Mouse (Mus musculus): ENCODE measurements around the gene Myo10.

Gene Myo10

DNA sequence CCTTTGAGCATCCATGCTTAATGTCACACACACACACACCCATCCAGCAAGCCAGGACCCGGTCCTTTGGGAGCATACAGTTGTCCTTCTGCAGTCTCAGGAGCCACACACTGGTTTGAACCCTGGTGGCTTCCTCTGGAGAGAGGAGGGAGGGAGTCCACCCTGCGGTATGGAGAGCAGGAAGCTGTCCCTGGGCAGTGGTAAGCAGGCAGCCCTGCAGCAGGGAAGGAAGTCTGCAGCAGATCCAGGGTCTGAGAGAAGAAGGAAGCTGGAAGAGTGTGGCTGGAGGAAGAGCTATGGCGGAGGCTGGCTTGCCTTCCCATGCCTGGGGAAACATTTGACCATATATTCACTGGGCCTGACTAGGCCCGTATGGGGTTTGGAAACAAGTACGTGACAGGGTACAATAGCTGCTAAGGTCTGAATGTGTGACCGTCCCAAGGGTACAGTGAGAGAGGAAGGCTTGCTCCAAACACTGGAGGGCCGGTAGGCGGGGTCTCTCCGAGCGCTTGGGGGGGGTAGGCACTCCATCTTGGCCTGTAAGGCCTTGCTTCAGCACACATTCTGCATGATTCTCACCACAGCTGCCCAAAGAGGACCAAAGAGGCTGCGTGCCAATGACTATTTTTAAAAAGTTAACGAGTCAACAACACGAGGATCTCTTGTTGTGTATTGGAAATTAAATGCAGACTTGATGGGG is 142.5 kb downstream of the Myo10 start:
- DNase-seq (ENCODE audit: low read depth): no peak

- DNase-seq (ENCODE audit: low read depth): no peak
These were observed 145.5 kb downstream of the Myo10 start for GRCm38 (mm10) chr15:25767777-25768176.

GRCm38 (mm10) chr15:25769524-25770255 is 147.4 kb downstream of the Myo10 start:
- no peak for DNase-seq (ENCODE audit: low read depth)

- DNase-seq (ENCODE audit: low read depth): no peak
These were observed 149.5 kb downstream of the Myo10 start for GRCm38 (mm10) chr15:25771782-25772181.

DNA sequence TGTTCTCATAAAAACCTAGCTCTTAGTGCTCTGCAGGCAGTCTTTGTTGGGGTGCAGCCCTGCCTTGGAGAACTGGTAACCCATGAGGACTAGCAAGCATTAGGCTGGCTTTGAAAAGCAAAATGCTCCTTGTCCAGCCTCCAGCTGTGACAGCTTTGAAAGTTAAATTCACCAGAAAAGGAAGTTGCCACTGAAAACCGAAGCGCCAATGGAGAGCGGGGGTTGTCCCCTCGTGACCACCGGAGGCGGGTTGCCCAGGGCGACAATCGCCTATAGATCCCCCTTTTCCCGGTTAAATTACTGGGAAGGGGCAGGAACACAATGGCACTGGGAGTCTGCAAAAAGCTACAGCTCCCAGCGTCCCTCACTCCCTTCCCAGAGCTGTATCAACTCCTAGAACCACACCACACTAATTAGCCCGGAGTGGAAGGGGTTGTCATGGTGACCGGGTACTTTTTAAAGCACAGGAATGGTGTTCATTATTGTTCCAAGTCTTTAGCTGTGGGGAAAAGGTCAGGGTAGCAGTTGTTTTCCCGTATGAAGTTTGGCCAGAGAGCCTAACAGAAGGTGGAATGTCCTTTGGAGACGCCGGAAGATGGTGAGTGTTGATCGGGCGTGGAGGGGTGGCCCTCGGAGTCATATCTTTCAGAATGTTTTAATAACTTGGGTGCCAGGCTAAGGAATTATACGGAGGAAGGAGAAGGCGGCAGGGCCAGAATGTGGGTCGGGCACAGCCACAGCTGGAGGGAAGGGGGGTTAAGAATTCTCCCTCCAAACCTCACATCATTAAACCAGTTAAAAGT is 151.6 kb downstream of the Myo10 start:
- peak; percentile 47 for DNase-seq (ENCODE audit: low read depth)

DNA sequence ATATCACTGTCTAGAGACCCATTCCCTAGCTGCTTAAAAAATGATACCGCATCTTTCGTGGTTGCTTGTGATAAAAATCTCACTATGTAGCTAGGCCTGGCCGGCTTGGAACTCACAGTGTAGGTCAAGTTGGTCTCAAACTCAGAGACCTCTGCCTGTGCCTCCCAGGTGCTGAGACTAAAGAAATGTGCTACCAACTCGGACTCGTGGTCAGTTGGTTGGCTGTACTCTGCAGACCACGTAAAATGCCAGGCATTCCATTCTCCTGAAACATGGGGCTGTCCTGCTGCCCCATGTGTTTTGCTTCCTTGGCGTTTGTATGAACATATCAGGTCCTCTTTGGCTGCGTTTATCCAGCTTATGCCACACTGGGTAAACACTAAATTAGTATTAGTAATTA is 156.6 kb downstream of the Myo10 start:
- DNase-seq (ENCODE audit: low read depth): no peak

- no peak for DNase-seq (ENCODE audit: low read depth)
These were observed 157.3 kb downstream of the Myo10 start for GRCm38 (mm10) chr15:25779522-25780191.

GRCm38 (mm10) chr15:25781053-25781452 is 158.7 kb downstream of the Myo10 start:
- DNase-seq (ENCODE audit: low read depth): no peak

DNA sequence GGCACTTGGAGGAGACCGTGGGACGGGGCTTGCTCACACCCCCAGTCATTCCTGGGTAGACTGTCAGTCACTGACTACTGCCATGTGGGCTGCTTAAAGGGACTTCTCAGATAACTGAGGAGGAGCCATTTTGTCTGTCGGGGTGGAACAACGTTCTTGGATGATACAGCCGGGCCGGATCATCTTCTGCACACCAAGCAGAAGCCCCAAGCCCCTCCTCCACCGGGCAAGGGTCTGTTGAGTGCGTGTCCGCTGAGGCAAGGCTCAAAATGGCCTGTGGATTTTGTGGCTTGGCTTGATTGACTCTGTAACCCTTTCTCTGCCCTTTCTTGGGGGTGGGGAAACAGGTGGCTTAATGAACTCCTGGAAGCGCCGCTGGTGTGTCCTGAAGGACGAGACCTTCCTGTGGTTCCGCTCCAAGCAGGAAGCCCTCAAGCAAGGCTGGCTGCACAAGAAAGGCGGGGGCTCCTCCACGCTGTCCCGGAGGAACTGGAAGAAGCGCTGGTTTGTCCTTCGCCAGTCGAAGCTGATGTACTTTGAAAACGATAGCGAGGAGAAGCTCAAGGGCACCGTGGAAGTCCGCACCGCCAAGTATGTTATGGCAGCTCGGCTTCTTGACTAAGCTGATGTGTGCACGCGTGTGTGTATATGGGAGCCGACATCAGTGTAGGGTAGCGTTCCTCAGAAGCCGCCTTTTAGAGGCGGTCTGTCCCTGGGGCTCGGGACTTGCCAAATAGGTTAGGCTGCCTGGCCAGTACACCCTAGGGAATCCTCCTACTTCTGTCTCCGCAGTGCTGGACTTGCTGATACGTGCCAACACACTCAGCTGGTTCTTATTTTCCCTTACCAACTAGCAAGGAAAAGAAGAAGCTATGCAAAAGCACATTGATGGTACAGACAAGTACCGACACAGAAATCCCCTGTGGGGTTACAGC is 163.4 kb downstream of the Myo10 start:
- DNase-seq (ENCODE audit: low read depth): no peak

DNA sequence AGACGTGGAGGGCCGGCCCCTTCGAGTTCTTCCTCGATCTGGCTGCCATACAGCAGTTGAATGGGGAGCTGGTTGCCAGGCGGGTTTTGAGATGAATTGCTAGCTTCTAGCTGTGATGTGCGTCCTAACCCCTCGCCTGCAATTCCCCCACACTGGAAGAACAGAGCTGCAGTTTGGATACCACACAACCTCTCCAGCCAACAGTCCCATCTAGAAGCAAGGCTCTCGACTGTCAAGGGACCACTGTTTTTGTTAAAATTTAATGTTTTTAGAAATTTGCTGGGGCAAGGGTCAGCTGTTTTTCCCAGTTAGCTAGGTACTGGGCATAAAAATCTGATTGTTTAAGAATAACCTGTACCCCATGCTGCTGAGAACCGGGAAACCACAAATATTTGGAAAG is 165.1 kb downstream of the Myo10 start:
- no peak for DNase-seq (ENCODE audit: low read depth)

DNA sequence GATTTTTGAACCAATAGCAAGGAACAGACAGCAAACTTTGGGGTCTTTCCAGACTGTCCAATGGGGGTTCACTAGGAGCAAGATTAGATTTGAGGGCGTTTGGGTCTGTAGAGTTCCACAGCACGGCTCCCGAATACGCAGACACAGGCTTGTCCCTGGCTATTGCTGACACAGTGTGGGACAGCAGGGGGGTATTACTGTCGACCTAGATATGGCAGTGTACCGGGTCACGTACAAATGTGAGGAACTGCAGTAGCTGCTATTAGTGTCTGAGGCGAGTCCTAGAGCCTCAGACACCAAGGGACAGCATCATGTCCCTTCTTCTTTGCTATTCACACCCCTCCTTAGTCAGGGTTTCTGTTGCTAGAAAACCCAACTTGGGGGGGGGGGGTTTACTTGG is 165.6 kb downstream of the Myo10 start:
- DNase-seq (ENCODE audit: low read depth): no peak

DNA sequence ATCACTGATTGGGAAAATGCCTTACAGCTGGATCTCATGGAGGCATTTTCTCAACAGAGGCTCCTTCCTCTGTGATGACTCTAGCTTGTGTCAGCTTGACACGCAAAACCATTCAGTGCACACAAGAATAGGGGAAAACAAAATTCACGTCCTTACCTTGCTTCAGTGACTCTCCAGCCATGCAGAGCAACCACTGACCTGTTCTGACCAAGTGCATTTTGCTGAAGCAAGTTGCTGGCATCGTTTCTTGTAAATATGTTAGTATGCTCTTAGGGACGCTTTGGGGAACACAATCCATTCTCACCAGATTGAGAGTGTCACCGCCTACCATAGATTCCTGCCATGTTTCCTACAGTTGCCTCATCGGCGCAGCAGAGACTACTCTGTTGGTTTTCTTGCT is 166.2 kb downstream of the Myo10 start:
- DNase-seq (ENCODE audit: low read depth): no peak

GRCm38 (mm10) chr15:25789241-25789640 is 166.9 kb downstream of the Myo10 start:
- DNase-seq (ENCODE audit: low read depth): no peak

DNA sequence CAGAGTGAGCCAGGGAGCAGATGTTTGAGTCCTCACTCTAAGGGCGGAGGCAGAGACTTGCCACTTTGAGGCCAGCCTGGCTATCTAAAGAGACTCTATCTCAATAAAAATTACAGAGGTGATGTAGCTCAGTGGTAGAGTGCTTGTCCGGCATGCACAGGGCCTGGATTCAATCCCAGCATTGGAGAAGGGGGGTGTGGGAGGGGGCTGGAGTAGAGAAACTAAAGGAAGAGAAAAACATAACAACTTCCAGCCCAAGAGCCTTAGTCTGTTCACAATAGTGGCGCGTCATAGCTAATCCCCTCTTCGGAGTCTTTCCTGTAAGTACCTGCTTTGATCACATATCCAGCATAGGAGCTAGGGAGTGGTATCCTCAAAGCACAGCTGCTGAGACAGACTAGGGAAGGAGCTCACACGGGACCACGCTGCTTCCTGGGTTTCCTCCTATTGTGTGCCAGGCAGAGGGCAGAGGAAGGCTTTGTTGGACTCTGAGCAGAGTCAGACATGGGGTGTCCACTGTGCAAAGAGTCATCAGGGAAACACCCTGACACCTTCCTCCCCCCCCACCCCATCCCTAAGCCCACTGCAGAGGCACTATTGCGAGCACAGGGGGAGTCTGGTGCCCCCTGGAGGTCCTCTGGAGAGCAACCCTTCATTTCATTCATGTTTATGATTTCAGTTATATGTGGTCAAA is 169.5 kb downstream of the Myo10 start:
- DNase-seq (ENCODE audit: low read depth): no peak

- no peak for DNase-seq (ENCODE audit: low read depth)
These were observed 171.8 kb downstream of the Myo10 start for GRCm38 (mm10) chr15:25794123-25794522.

DNA sequence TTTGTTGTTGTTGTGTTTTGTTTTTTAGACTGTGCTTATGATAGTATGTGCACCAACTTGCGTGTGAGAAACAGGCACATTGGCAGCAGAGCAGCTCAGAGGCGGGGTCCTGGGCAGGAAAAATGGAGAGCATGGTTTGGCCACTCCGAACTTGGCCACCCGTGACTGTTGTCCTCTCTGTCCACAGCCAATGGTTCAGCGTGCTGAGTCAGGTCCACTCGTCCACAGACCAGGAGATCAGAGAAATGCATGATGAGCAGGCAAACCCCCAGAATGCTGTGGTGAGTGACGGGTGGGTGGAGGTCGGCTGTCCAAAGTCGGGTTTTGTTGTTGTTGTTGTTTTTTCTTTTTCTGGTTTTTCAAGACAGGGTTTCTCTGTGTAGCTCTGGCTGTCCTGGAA is 173.2 kb downstream of the Myo10 start:
- no peak for DNase-seq (ENCODE audit: low read depth)

GRCm38 (mm10) chr15:25796353-25796752 is 174.0 kb downstream of the Myo10 start:
- DNase-seq (ENCODE audit: low read depth): peak; percentile 67

GRCm38 (mm10) chr15:25797179-25797578 is 174.9 kb downstream of the Myo10 start:
- no peak for DNase-seq (ENCODE audit: low read depth)

- no peak for DNase-seq (ENCODE audit: low read depth)
These were observed 175.6 kb downstream of the Myo10 start for GRCm38 (mm10) chr15:25797888-25798287.

DNA sequence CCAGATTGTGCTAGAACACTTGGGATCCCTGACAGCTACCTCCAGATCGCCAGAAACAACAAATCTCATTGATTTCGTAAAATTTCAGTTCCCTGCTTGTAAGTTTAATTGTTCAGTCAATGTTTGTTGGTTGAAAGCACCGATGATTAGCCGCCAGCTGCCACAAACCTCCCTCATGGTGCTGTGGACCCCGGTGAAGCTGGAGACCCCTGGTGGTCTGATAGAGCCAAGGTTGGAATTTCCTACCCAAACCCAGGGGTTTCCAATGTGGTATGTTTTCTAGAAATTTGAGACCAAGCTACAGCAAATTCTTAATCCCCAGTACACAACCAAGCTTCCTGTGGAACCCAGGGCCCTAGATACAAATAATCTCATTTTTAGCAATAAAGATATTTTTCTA is 179.4 kb downstream of the Myo10 start:
- no peak for DNase-seq (ENCODE audit: low read depth)

- DNase-seq (ENCODE audit: low read depth): no peak
These were observed 179.9 kb downstream of the Myo10 start for GRCm38 (mm10) chr15:25802194-25802593.

Measured in induced T-regulatory cell, adult 2 months (primary cell).